Mouse (Mus musculus) hindbrain, embryonic 16.5 days (tissue): ENCODE measurements around the gene Dag1. TPM values are rescaled to one million over a fixed set of nuclear protein-coding genes. Genes with fewer than 3 reads are reported as not detected.

Source experiments
- ATAC-seq: fragments of 200-750 bp; cut with Nextera tagmentation; 2 replicates; pipeline ENCODE4 v1.8.0; 2017; ENCODE audit warnings: moderate TSS enrichment, moderate library complexity
- H3K27ac ChIP-seq: fragments of 300-500 bp; sonication (generic); 2 replicates; pipeline ENCODE4 v1.5.1; 2014; ENCODE audit warnings: low read depth, mild to moderate bottlenecking, control low read depth, low read length, moderate library complexity
- H3K27me3 ChIP-seq: fragments of 300-500 bp; sonication (generic); replicated peaks from 2 replicates; pipeline ENCODE4 v1.6.1; 2014; ENCODE audit warnings: low read length; ENCODE audit not compliant: control insufficient read depth, insufficient read depth
- H3K36me3 ChIP-seq: fragments of 300-500 bp; sonication (generic); 2 replicates; pipeline ENCODE4 v1.6.1; 2014; ENCODE audit warnings: mild to moderate bottlenecking, low read length, moderate library complexity, mixed read lengths; ENCODE audit not compliant: control insufficient read depth, insufficient read depth
- H3K4me1 ChIP-seq: fragments of 300-500 bp; sonication (generic); 2 replicates; pipeline ENCODE4 v1.6.1; 2014; ENCODE audit warnings: low read depth, low read length; ENCODE audit not compliant: control insufficient read depth, insufficient read depth
- H3K4me2 ChIP-seq: fragments of 300-500 bp; sonication (generic); 2 replicates; pipeline ENCODE4 v1.6.1; 2014; ENCODE audit warnings: mild to moderate bottlenecking, low read length, control low read depth, moderate library complexity
- H3K4me3 ChIP-seq: fragments of 300-500 bp; sonication (generic); 2 replicates; pipeline ENCODE4 v1.5.1; 2014; ENCODE audit warnings: mild to moderate bottlenecking, low read length, control low read depth, moderate library complexity
- H3K9ac ChIP-seq: fragments of 300-500 bp; sonication (generic); 2 replicates; pipeline ENCODE4 v1.6.1; 2014; ENCODE audit warnings: low read depth, mild to moderate bottlenecking, control low read depth, low read length, moderate library complexity
- H3K9me3 ChIP-seq: fragments of 300-500 bp; sonication (generic); 2 replicates; pipeline ENCODE4 v1.6.1; 2014; ENCODE audit warnings: mild to moderate bottlenecking, low read length, moderate library complexity; ENCODE audit not compliant: control insufficient read depth
- WGBS: fragments of 180-500 bp; shearing (Covaris S2); extraction: QIAGEN DNeasy Blood & Tissue Kit; methylation state at CpG from one replicate; pipeline ENCODE4 v1.1.7; 2014; 5-methylcytosine and 5-hydroxymethylcytosine counted together
- polyA plus RNA-seq: library from polyadenylated mRNA; unstranded; fragments of >200 nt; fragmentation: Nextera tagmentation; extraction: Ambion mirVana; gene quantifications from 2 replicates; pipeline ENCODE4 v1.2.1, GENCODE M21; 2015

Gene Dag1
- polyA plus RNA-seq, 1 experiment from 2014 or later, result 75.4 TPM

GRCm38 (mm10) chr9:108220380-108220774 lies 43.4 kb downstream of the Dag1 start:
- WGBS, result 71% methylated on average over 1 of the region's 1 CpGs
- H3K4me1 ChIP-seq, result no peaks in the 10 kb centered on the region
- no peak overlapping the region for H3K9ac ChIP-seq
- no peak overlapping the region for H3K4me2 ChIP-seq
- no peak for ATAC-seq
- H3K27ac ChIP-seq, result no peak overlapping the region
- no peak overlapping the region for H3K4me3 ChIP-seq
- H3K27me3 ChIP-seq, result no peaks in the 10 kb centered on the region
- 0 out of 2 replicates have a peak, but pooled peaks cover 16% of the 10 kb centered on the region for H3K36me3 ChIP-seq
- H3K9me3 ChIP-seq, result no peaks in the 10 kb centered on the region

GRCm38 (mm10) chr9:108219766-108220379 lies 43.9 kb downstream of the Dag1 start:
- no peaks in the 10 kb centered on the region for H3K27me3 ChIP-seq
- H3K4me1 ChIP-seq, result no peaks in the 10 kb centered on the region
- no peak for ATAC-seq
- no peak overlapping the region for H3K9ac ChIP-seq
- WGBS, result 85% methylated on average over 12 of the region's 12 CpGs
- no peak overlapping the region for H3K4me3 ChIP-seq
- no peaks in the 10 kb centered on the region for H3K9me3 ChIP-seq
- H3K4me2 ChIP-seq, result no peak overlapping the region
- H3K27ac ChIP-seq, result no peak overlapping the region
- H3K36me3 ChIP-seq, result peaks cover 19% of the 10 kb centered on the region; the same call in 1 of the 2 replicates

- Histone ChIP-seq H3K9ac (no peak overlapping the region), H3K27me3 (no peaks in the 10 kb centered on the region), H3K36me3 (peaks cover 19% of the 10 kb centered on the region; the same call in 1 of the 2 replicates), H3K9me3 (no peaks in the 10 kb centered on the region), H3K27ac (peak overlapping the region; percentile 48; the same call in 1 of the 2 replicates), H3K4me3 (no peak overlapping the region), H3K4me2 (no peak overlapping the region), H3K4me1 (peaks cover 3% of the 10 kb centered on the region)
- WGBS, result 68% methylated on average over 11 of the region's 11 CpGs
- no peak for ATAC-seq
These were observed 45.7 kb downstream of the Dag1 start for GRCm38 (mm10) chr9:108217936-108218543.

DNA sequence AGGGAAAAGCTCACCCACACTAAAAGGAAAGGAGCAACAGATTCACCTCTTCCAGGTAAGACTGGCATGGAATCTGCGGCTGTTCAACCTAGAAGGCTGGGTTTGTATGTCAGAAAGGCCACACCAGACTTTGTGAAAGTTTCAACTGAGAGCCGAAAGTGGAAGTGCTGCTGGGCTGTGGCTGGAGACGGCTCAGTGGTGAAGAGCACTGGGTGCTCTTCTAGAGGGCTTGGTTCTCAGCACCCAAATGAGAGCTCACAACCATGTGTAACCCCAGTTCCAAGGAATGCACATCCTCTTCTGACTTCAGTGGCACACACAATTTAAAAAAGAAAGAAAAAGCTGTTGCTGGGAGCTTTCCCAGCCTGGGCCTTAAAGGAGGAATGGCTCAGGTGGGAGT lies 46.4 kb downstream of the Dag1 start:
- no peak for ATAC-seq
- Histone ChIP-seq H3K36me3 (peaks cover 19% of the 10 kb centered on the region; the same call in 1 of the 2 replicates), H3K27me3 (no peaks in the 10 kb centered on the region)

DNA sequence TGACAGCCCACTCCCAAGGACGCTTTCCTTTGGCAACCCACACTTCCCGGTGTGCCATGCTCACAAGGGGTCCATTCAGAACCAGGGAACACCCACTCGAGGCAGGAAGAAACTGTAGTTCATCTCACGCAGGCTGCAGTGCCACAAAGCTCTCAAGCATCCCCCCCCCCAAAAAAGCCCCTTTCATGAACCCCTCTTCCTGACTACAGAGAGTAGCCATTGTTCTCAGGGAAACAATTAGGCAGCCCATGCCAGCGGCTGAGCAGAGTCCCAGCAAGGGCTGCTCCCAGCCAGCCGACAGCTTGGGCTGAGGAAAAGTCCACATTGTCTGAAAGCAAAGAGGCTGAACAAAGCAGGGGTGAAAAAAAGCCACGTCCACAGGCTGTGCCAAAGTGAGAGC lies 50.7 kb downstream of the Dag1 start:
- WGBS, result 4% methylated on average over 7 of the region's 7 CpGs
- no peak overlapping the region for H3K4me2 ChIP-seq
- H3K27ac ChIP-seq, result peak overlapping the region; percentile 79
- peaks cover 3% of the 10 kb centered on the region for H3K4me1 ChIP-seq
- peak; percentile 76 for ATAC-seq
- H3K27me3 ChIP-seq, result no peaks in the 10 kb centered on the region
- peak overlapping the region; percentile 17; the same call in 1 of the 2 replicates for H3K9ac ChIP-seq
- no peak overlapping the region for H3K4me3 ChIP-seq
- H3K9me3 ChIP-seq, result no peaks in the 10 kb centered on the region
- peaks cover 32% of the 10 kb centered on the region for H3K36me3 ChIP-seq

More for the DNA sequence above, 46.4 kb downstream of the Dag1 start:
- Histone ChIP-seq H3K27ac (no peak overlapping the region), H3K4me3 (no peak overlapping the region), H3K4me1 (peaks cover 3% of the 10 kb centered on the region), H3K9me3 (no peaks in the 10 kb centered on the region), H3K4me2 (no peak overlapping the region), H3K9ac (no peak overlapping the region)
- WGBS, result 98% methylated on average over 3 of the region's 3 CpGs

GRCm38 (mm10) chr9:108212426-108212825 lies 51.3 kb downstream of the Dag1 start:
- Histone ChIP-seq H3K9me3 (no peaks in the 10 kb centered on the region), H3K36me3 (peaks cover 33% of the 10 kb centered on the region), H3K4me1 (peaks cover 3% of the 10 kb centered on the region), H3K4me2 (no peak overlapping the region), H3K27me3 (no peaks in the 10 kb centered on the region), H3K9ac (no peak overlapping the region), H3K27ac (no peak overlapping the region; the same call in 1 of the 2 replicates), H3K4me3 (no peak overlapping the region)
- WGBS, result 68% methylated on average over 2 of the region's 2 CpGs
- ATAC-seq, result no peak

- H3K36me3 ChIP-seq, result peaks cover 26% of the 10 kb centered on the region
- no peaks in the 10 kb centered on the region for H3K27me3 ChIP-seq
- H3K9me3 ChIP-seq, result no peaks in the 10 kb centered on the region
- ATAC-seq, result no peak
- no peak overlapping the region for H3K4me2 ChIP-seq
- H3K27ac ChIP-seq, result peak overlapping the region; percentile 69
- H3K4me1 ChIP-seq, result peaks cover 14% of the 10 kb centered on the region
- no peak overlapping the region for H3K4me3 ChIP-seq
- 61% methylated on average over 3 of the region's 3 CpGs for WGBS
- no peak overlapping the region for H3K9ac ChIP-seq
These were observed 58.2 kb downstream of the Dag1 start for GRCm38 (mm10) chr9:108205571-108205901.

GRCm38 (mm10) chr9:108204884-108205570 lies 58.7 kb downstream of the Dag1 start:
- Histone ChIP-seq H3K4me3 (no peak overlapping the region), H3K9me3 (no peaks in the 10 kb centered on the region), H3K36me3 (peaks cover 26% of the 10 kb centered on the region), H3K4me2 (no peak overlapping the region), H3K27ac (peak overlapping the region; percentile 69), H3K27me3 (no peaks in the 10 kb centered on the region), H3K9ac (no peak overlapping the region), H3K4me1 (peaks cover 14% of the 10 kb centered on the region)
- 27% methylated on average over 8 of the region's 8 CpGs for WGBS
- ATAC-seq, result peak; percentile 76

DNA sequence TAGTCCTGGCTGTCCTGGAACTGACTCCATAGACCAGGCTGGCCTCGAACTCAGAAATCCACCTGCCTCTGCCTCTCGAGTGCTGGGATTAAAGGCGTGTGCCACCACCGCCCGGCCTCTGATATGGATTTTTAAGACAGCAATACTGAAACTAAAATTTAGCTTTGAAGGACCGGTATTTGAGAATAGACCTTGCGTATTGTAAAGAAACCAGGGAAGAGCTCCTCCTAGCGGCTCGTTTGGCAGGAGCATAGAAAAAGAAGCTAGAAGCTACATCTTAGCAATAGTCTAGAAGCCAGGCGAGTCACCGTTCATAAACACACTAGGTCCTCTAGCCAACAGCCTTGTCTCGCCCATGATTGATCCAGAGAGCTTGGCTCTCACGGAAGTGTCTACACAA lies 60.7 kb downstream of the Dag1 start:
- Histone ChIP-seq H3K4me1 (peaks cover 14% of the 10 kb centered on the region), H3K4me2 (no peak overlapping the region), H3K9ac (no peak overlapping the region), H3K4me3 (no peak overlapping the region), H3K36me3 (peaks cover 11% of the 10 kb centered on the region), H3K27ac (no peak overlapping the region), H3K9me3 (no peaks in the 10 kb centered on the region), H3K27me3 (no peaks in the 10 kb centered on the region)
- no peak for ATAC-seq
- WGBS, result 37% methylated on average over 13 of the region's 13 CpGs
